Mouse (Mus musculus): ENCODE results near the gene Hebp1.

DNA sequence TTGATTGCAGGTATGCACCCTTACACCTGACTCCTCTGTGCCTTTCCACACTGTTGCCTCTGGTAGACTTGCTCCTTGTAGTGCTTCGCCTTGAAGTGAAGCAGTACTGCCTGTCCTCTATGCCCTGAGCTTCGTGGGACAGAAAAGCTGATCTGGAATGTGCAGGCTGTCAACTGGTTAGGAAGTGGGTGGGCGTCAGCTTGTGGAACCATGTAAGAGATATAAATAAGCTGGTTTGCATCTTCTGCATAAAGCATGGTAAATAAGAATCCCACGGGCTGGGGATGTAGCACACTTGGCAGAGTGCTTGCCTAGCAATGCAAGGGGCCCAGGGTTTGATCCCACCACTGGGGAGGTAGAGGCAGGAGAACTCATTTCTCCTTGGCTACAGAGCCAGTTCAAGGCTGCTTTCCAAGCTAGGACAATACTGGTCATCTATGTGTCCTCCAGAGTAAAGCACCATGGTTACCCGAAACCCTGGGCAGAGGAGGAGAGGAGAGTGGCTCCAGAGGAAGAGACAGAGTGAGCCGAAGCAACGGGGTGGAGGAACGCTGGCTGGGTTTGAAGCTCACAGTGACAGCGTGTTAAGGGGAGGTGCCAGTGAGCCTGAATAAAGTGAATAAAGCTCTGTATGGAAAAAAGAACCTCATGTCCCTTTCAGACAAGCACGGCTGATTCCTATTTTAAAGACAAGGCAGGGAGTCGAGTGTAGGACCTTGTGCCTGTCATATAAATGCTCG, 34.8 kb upstream of the Hebp1 start:
- TF ChIP-seq CTCF (IDR thresholded peaks at IDR 0.05; ENCODE audit: low read depth) (no peak), EP300 (IDR thresholded peaks at IDR 0.05; ENCODE audit: low read depth) (no peak)
